Mouse (Mus musculus): Measurements from ENCODE around the gene Grsf1.

Grsf1 gene

GRCm38 (mm10) chr5:88629987-88630386, 46.0 kb downstream of the Grsf1 start:
- DNase-seq (ENCODE audit: low spot score in 2 of 2): no peak

- DNase-seq (ENCODE audit: low spot score in 2 of 2): no peak
These were observed 46.8 kb downstream of the Grsf1 start for GRCm38 (mm10) chr5:88629125-88629524.

- DNase-seq (ENCODE audit: low spot score in 2 of 2): peak in 1 of 2 experiments; percentile 38
These were observed 48.4 kb downstream of the Grsf1 start for GRCm38 (mm10) chr5:88627545-88627944.

- DNase-seq (ENCODE audit: low spot score in 2 of 2): no peak
These were observed 59.0 kb downstream of the Grsf1 start for GRCm38 (mm10) chr5:88616988-88617387.

GRCm38 (mm10) chr5:88614129-88614528, 61.8 kb downstream of the Grsf1 start:
- no peak for DNase-seq (ENCODE audit: low spot score in 2 of 2)
